Mouse (Mus musculus) layer of hippocampus, adult 11-12 months (tissue): ENCODE data around the gene Zfp995.
"Not testable (repeated sequence)": the region's sequence is repeated elsewhere in the genome, so short reads cannot be mapped to it uniquely, and the experiment has no call there.

Source experiments
- DNase-seq: peaks from one replicate; pipeline ENCODE4 v3.0.0; 2022; ENCODE audit warnings: low spot score

Zfp995 gene

DNA sequence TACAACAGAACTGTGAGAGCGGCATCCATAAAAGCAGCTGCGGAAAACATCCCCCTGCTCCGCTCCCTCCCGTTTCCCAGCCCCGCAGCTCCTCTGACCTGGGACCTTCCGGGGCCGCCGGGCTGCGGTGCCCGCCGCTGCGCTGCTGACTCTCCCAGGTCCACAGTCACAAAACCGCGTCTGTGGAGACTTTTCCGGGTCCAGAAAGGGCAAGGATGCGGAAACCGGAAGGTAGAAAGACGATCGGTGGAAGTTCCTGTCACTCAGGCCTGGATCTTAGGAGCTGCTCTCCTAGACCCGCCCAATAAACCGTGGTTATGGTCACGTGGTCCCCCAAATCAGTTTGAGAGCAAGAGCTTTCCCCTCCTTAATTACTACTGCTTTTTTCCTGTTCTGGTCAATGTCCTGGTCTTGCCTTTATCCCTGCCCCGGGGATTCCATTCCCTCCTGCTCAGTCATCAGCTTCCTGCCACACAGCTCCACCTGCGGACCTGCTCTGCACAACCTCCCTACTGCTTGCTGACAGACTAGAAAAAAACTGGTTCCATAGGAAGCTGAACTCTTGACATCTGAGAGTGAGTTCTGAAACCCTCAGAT is at the start of gene Zfp995:
Gene Zfp995, minus strand, starts transcription at position 471 of the 597 bp plus-strand sequence.
- DNase-seq, result peak; percentile 68

DNA sequence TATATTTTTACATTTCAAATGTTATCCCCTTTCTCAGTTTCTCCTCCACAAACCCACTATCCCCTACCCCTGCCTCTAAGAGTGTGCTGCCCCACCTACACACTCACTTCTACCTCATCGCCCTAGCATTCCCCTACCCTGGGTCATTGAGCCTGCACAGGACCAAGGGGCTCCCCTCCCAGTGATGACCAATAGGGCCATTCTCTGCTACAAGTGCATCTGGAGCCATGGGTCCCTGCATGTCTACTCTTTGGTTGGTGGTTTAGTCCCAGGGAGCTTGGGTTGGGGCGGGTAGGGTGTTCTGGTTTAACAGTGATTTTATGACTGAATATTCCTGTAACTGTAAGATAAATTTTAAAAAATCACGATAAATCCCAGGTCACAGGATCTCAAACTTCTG is 687 bp downstream of the Zfp995 start:
- DNase-seq, result no peak

DNA sequence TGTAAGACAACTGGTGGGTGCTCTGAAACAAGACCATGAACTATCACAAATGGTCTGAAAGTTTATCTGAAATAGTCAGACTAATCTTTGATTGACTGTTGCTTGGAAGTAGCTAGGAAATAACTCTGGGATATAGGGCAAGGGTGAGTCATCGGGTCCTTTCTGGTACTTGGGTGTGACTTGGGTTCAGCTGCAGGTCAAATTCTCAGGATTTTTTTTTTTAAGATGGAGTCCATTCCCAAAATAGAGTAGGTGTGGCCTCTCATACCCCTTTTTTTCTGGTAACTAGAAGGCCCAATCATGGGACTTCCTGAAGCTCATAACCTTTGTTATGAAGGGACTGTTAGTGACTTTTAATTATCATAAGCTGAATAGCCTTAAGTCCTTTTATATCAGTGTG is 38.5 kb downstream of the Zfp995 start:
- no peak for DNase-seq

DNA sequence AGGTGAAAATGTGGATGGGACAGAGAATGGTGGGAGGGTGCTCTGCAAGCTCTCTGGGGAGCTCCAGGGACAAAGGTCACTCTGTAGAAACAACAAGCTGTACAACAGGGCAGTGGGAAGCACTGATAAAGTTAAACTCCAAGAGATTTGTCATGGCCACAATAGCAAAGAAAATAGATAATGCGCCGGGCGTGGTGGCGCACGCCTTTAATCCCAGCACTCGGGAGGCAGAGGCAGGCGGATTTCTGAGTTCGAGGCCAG is 63.5 kb downstream of the Zfp995 start:
- not testable (repeated sequence) for DNase-seq

DNA sequence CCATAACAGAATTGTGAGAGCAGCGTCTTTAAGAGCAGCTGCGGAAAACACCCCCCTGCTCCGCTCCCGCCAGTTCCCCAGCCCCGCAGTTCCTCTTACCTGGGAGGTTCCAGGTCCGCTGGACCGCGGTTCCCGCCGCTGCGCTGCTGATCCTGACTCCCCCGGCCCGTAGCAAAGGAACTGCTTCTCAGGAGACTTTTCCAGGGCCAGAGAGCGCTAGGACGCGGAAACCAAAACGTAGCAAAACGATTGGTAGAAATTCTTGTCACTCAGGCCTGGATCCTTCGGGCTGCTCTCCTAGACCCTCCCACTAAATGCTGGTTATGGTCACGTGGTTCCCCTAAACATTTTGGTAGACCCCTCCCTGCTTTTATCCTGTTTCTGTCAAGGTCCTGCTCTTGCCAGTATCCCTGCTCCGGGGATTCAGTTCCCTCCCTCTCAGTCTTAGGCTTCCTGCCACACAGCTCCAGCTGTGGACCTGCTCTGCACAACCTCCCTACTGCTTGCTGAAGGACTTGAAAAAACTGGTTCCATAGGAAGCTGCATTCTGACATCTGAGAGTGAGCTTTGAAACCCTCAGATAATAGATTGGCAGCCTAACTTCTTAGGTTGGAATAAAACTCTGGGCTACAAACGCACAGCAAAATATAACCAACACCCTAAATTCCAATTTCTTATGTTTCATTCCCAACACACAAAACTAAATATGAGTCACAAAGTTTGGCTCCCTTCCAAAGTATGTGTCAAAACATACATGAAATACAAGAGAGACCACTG is 64.0 kb downstream of the Zfp995 start, which contains the start of gene Zfp820:
Gene Zfp820, minus strand, starts transcription at position 228 of the 777 bp plus-strand sequence.
- DNase-seq, result peak; percentile 6

DNA sequence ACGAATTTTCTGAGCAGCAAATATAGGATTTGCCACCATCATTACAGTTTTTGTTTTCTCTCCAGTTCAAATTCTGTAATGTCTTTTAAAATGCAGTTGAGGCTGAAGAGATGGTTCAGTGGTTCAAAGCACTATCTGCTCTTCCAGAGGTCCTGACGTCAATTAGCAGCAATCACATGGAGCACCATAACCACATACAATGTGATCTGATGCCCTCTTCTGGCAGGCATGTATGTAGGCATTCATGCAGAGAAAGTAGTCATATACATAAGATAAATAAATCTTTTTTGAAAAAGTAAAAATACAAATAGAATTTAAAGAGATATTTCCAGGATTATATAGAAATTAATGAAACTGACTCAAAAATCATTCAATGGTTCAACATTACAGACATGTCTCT is 71.2 kb downstream of the Zfp995 start:
- no peak for DNase-seq
